Mouse (Mus musculus) ES-E14 (cell line): Measurements from ENCODE around the gene Slc41a3.

Experiments used
- CHD2 ChIP-seq: IDR thresholded peaks from 2 replicates; pipeline ENCODE4 v1.6.1; 2014; ENCODE audit warnings: mild to moderate bottlenecking, low read depth, low read length, inconsistent platforms
- HCFC1 ChIP-seq: IDR thresholded peaks from 2 replicates; pipeline ENCODE4 v1.6.1; 2012; ENCODE audit warnings: low read length, inconsistent platforms, borderline replicate concordance; ENCODE audit not compliant: insufficient read depth

DNA sequence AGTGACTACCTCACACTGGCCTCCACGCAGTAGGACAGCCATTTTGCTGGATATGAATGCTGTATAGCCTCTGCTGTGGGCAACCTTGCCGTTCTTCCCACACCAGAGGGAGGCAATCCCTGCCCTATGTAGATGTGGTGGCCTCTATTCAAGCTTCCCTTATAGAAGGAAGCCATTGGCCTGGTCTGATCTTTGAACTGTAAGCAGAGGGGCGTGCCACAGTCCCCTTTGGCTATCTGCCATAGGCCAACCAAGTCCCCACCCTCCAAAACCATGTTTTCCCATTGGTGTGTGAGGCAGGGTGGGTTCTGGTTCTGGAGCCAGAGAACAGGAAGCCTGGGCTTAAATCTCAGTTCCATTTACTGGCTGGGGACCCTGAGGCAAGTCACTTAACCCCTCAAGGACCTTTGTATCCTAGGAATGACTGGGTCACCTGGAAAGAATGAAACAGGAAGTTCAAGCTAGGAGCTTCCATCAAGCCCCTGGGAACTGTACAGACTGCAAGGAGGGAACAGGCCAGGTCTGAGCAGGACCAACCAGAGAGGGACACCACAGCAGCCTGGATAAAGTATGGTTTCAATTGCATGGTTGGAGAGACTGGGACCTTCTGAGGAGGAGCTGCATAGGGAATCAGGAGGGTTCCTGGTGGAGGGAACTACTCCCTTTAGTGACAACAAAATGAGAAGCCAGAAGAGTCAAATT lies 79.5 kb downstream of the Slc41a3 start:
- TF ChIP-seq HCFC1 (no peak), CHD2 (no peak)
